Mouse (Mus musculus) hindbrain, postnatal 0 days (tissue): ENCODE data around the gene Dgkd. TPM values are rescaled to one million over a fixed set of nuclear protein-coding genes. Genes with fewer than 3 reads are reported as not detected.

ENCODE experiments used
- ATAC-seq: fragments of 200-750 bp; cut with Nextera tagmentation; 2 replicates; pipeline ENCODE4 v1.8.0; 2017; ENCODE audit warnings: mild to moderate bottlenecking, moderate TSS enrichment, moderate library complexity
- DNase-seq: peaks from one replicate; pipeline ENCODE4 v3.0.0-alpha.2; 2015; ENCODE audit warnings: low spot score
- H3K27ac ChIP-seq: fragments of 300-500 bp; sonication (generic); 2 replicates; pipeline ENCODE4 v1.5.1; 2014; ENCODE audit warnings: mild to moderate bottlenecking
- H3K27me3 ChIP-seq: fragments of 300-500 bp; sonication (generic); 2 replicates; pipeline ENCODE4 v1.6.1; 2014; ENCODE audit warnings: low read length, mixed read lengths; ENCODE audit not compliant: insufficient read depth
- H3K36me3 ChIP-seq: fragments of 300-500 bp; sonication (generic); 2 replicates; pipeline ENCODE4 v1.6.1; 2014; ENCODE audit warnings: low read length, mixed read lengths; ENCODE audit not compliant: insufficient read depth
- H3K4me1 ChIP-seq: fragments of 300-500 bp; sonication (generic); 2 replicates; pipeline ENCODE4 v1.6.1; 2014; ENCODE audit warnings: antibody characterized with exemption, low read length, mixed read lengths; ENCODE audit not compliant: insufficient read depth
- H3K4me2 ChIP-seq: fragments of 300-500 bp; sonication (generic); 2 replicates; pipeline ENCODE4 v1.6.1; 2014; ENCODE audit warnings: low read depth, mild to moderate bottlenecking, low read length, moderate library complexity, mixed read lengths
- H3K4me3 ChIP-seq: fragments of 300-500 bp; sonication (generic); 2 replicates; pipeline ENCODE4 v1.5.1; 2014; ENCODE audit warnings: low read length
- H3K9ac ChIP-seq: fragments of 300-500 bp; sonication (generic); replicated peaks from 2 replicates; pipeline ENCODE4 v1.6.1; 2014; ENCODE audit warnings: mild to moderate bottlenecking, low read length, moderate library complexity, mixed read lengths
- H3K9me3 ChIP-seq: fragments of 300-500 bp; sonication (generic); 2 replicates; pipeline ENCODE4 v1.6.1; 2016; ENCODE audit warnings: low read length, mixed read lengths
- CTCF ChIP-seq: IDR thresholded peaks from 2 replicates; pipeline ENCODE4 v1.5.1; 2016; ENCODE audit warnings: antibody characterized with exemption, control low read depth, low read depth
- WGBS: fragments of 180-500 bp; shearing (Covaris S2); extraction: QIAGEN DNeasy Blood & Tissue Kit; methylation state at CpG from one replicate; pipeline ENCODE4 v1.1.7; 2014; 5-methylcytosine and 5-hydroxymethylcytosine counted together
- polyA plus RNA-seq: library from polyadenylated mRNA; unstranded; fragments of >200 nt; fragmentation: Nextera tagmentation; extraction: Ambion mirVana; gene quantifications from 2 replicates; pipeline ENCODE4 v1.2.1, GENCODE M21; 2015
- total RNA-seq: library from RNA; depleted of rRNA; stranded (reverse); fragments of >200 nt; gene quantifications from 2 replicates; pipeline ENCODE4 v1.2.3, GENCODE M21; 2014

The Dgkd gene
- total and polyA plus RNA-seq, 2 experiments from 2014 or later = 33.5 to 78.0 TPM

GRCm38 (mm10) chr1:87866672-87867071, 13.6 kb downstream of the Dgkd start:
- Histone ChIP-seq H3K4me2 (no peak overlapping the region), H3K27ac (no peak overlapping the region), H3K4me1 (0 out of 2 replicates have a peak, but pooled peaks cover 4% of the 10 kb centered on the region), H3K9me3 (no peaks in the 10 kb centered on the region), H3K9ac (no peak overlapping the region), H3K36me3 (no peaks in the 10 kb centered on the region), H3K4me3 (no peak overlapping the region), H3K27me3 (no peaks in the 10 kb centered on the region)
- TF ChIP-seq CTCF = no peak
- ATAC-seq (no peak), DNase-seq (no peak)
- WGBS = 90% methylated on average over 1 of the region's 1 CpGs

- no peaks in the 10 kb centered on the region for H3K9me3 ChIP-seq
- no peak overlapping the region for H3K27ac ChIP-seq
- H3K36me3 ChIP-seq = no peaks in the 10 kb centered on the region
- no peak overlapping the region for H3K4me2 ChIP-seq
- H3K27me3 ChIP-seq = no peaks in the 10 kb centered on the region
- no peak overlapping the region for H3K4me3 ChIP-seq
- no peak for DNase-seq
- no peak for TF ChIP-seq CTCF
- no peak for ATAC-seq
- H3K9ac ChIP-seq = no peak overlapping the region
- peaks cover 4% of the 10 kb centered on the region; the same call in 1 of the 2 replicates for H3K4me1 ChIP-seq
These were observed 18.5 kb downstream of the Dgkd start for GRCm38 (mm10) chr1:87871546-87871945.

- no peaks in the 10 kb centered on the region for H3K36me3 ChIP-seq
- DNase-seq = no peak
- no peak overlapping the region for H3K4me3 ChIP-seq
- H3K9ac ChIP-seq = no peak overlapping the region
- H3K4me1 ChIP-seq = peaks cover 13% of the 10 kb centered on the region; the same call in 1 of the 2 replicates
- H3K4me2 ChIP-seq = no peak overlapping the region
- ATAC-seq = no peak
- no peaks in the 10 kb centered on the region for H3K9me3 ChIP-seq
- H3K27me3 ChIP-seq = no peaks in the 10 kb centered on the region
- TF ChIP-seq CTCF = no peak
- no peak overlapping the region for H3K27ac ChIP-seq
These were observed 20.0 kb downstream of the Dgkd start for GRCm38 (mm10) chr1:87873081-87873480.

GRCm38 (mm10) chr1:87876065-87876464, 23.0 kb downstream of the Dgkd start:
- ATAC-seq (no peak), DNase-seq (no peak)
- Histone ChIP-seq H3K27ac (no peak overlapping the region), H3K9ac (no peak overlapping the region), H3K27me3 (no peaks in the 10 kb centered on the region), H3K9me3 (no peaks in the 10 kb centered on the region), H3K4me1 (peaks cover 23% of the 10 kb centered on the region; the same call in 1 of the 2 replicates), H3K4me3 (no peak overlapping the region), H3K36me3 (no peaks in the 10 kb centered on the region), H3K4me2 (no peak overlapping the region)
- TF ChIP-seq CTCF = no peak
- WGBS = 88% methylated on average over 1 of the region's 1 CpGs

GRCm38 (mm10) chr1:87877552-87878283, 24.6 kb downstream of the Dgkd start:
- Histone ChIP-seq H3K36me3 (no peaks in the 10 kb centered on the region), H3K4me1 (peaks cover 20% of the 10 kb centered on the region; the same call in 1 of the 2 replicates), H3K9me3 (no peaks in the 10 kb centered on the region), H3K27ac (peak overlapping the region; percentile 58), H3K27me3 (no peaks in the 10 kb centered on the region), H3K9ac (no peak overlapping the region), H3K4me2 (no peak overlapping the region), H3K4me3 (no peak overlapping the region)
- 66% methylated on average over 9 of the region's 9 CpGs for WGBS
- no peak for ATAC-seq
- TF ChIP-seq CTCF = no peak
- DNase-seq = no peak

GRCm38 (mm10) chr1:87879034-87879433, 25.9 kb downstream of the Dgkd start:
- Histone ChIP-seq H3K36me3 (no peaks in the 10 kb centered on the region), H3K9ac (no peak overlapping the region), H3K4me2 (no peak overlapping the region), H3K27me3 (no peaks in the 10 kb centered on the region), H3K27ac (no peak overlapping the region), H3K9me3 (no peaks in the 10 kb centered on the region), H3K4me3 (no peak overlapping the region), H3K4me1 (peaks cover 20% of the 10 kb centered on the region; the same call in 1 of the 2 replicates)
- TF ChIP-seq CTCF = no peak
- WGBS = 93% methylated on average over 3 of the region's 3 CpGs
- DNase-seq (no peak), ATAC-seq (no peak)
